Mouse (Mus musculus): ENCODE measurements around the gene Lyst. TPM values are rescaled to one million over a fixed set of nuclear protein-coding genes. Genes with fewer than 3 reads are reported as not detected.
A peak's percentile ranks its signal among the peaks of the same experiment; 100 is the strongest.

Gene Lyst
- polyA plus RNA-seq, 2 experiments = 4.1 to 4.7 TPM

DNA sequence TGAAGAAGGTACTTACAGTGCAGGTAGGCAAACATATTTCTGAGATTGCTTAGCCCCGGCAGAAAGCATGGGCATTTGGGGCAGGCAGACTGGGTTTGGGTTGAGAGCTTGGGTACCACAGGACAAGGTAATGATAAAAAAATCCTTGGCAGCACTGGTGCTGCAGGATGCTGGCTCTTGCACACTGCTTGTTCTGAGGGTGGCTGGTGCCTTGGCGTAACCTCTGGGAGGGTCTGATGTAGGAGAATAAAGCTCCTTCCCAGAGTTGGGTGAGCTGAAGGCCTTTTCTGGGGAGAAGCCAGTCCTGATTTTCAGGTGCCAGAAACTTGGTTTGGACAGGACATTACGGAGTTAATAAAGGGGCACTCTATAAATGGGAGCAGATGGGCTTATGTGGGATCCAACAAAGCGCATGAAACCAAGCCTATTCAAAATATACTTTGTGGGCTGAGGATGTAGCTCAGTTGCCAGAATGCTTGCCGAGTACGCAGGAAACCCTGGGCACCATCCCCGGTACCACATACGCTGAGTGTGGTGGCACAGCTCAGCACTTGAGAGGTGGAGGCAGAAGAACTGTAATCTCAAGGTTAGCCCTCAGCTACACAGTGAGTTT lies 15.8 kb upstream of the Lyst start:
- DNase-seq (ENCODE audit: low spot score) = no peak
- no peak overlapping the region for H3K4me2 ChIP-seq (replicated peaks; ENCODE audit: low read depth, low read length, severe bottlenecking)
- H3K4me3 ChIP-seq (replicated peaks; ENCODE audit: low read length) = no peak overlapping the region
- no peaks in the 10 kb centered on the region for H3K36me3 ChIP-seq (ENCODE audit: control insufficient read depth, insufficient read depth, low read length)
- no peak overlapping the region for H3K9ac ChIP-seq (ENCODE audit: low read depth, low read length, severe bottlenecking)
- no peak for ATAC-seq (ENCODE audit: low FRiP score, low read depth)
- 70% methylated on average over 8 of the region's 8 CpGs for WGBS
- H3K27me3 ChIP-seq (ENCODE audit: control insufficient read depth, insufficient read depth, low read length) = no peaks in the 10 kb centered on the region
- TF ChIP-seq POLR2A (IDR thresholded peaks at IDR 0.05; ENCODE audit: borderline replicate concordance, extremely low read depth, insufficient read depth, insufficient read length) = no peak
- H3K9me3 ChIP-seq (ENCODE audit: control insufficient read depth, low read length) = no peaks in the 10 kb centered on the region
- 0 out of 2 replicates have a peak, but pooled peaks cover 2% of the 10 kb centered on the region for H3K4me1 ChIP-seq (ENCODE audit: control insufficient read depth, insufficient read depth, low read length)
- no peak overlapping the region for H3K27ac ChIP-seq (replicated peaks; ENCODE audit: low read depth, low read length)

DNA sequence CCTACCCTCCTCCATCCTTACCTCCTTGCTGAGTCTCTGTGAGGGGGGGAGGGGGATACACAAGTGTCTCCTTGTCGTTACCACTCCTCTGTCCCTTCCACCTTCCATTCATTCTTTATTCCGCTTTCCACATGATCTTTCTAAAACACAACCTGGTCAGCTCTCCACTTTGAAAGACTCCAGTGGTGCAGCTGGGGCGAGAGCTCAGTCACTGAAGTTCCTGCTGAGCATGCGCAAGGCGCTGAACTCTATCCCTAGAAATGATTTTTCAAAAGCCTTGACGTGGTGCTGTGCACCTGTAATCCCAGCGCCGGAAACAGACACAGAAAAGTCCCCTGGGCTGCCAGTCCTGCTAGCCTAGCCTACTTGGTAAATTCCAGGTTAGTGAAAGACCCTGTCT lies 15.1 kb upstream of the Lyst start:
- DNase-seq (ENCODE audit: low spot score) = no peak
- no peaks in the 10 kb centered on the region for H3K36me3 ChIP-seq (ENCODE audit: control insufficient read depth, insufficient read depth, low read length)
- no peak for ATAC-seq (ENCODE audit: low FRiP score, low read depth)
- H3K4me2 ChIP-seq (replicated peaks; ENCODE audit: low read depth, low read length, severe bottlenecking) = no peak overlapping the region
- no peaks in the 10 kb centered on the region for H3K27me3 ChIP-seq (ENCODE audit: control insufficient read depth, insufficient read depth, low read length)
- WGBS = 78% methylated on average over 8 of the region's 8 CpGs
- H3K9ac ChIP-seq (ENCODE audit: low read depth, low read length, severe bottlenecking) = no peak overlapping the region
- TF ChIP-seq POLR2A (IDR thresholded peaks at IDR 0.05; ENCODE audit: borderline replicate concordance, extremely low read depth, insufficient read depth, insufficient read length) = no peak
- H3K4me3 ChIP-seq (replicated peaks; ENCODE audit: low read length) = no peak overlapping the region
- no peak overlapping the region for H3K27ac ChIP-seq (replicated peaks; ENCODE audit: low read depth, low read length)
- H3K9me3 ChIP-seq (ENCODE audit: control insufficient read depth, low read length) = no peaks in the 10 kb centered on the region
- H3K4me1 ChIP-seq (ENCODE audit: control insufficient read depth, insufficient read depth, low read length) = 0 out of 2 replicates have a peak, but pooled peaks cover 2% of the 10 kb centered on the region

DNA sequence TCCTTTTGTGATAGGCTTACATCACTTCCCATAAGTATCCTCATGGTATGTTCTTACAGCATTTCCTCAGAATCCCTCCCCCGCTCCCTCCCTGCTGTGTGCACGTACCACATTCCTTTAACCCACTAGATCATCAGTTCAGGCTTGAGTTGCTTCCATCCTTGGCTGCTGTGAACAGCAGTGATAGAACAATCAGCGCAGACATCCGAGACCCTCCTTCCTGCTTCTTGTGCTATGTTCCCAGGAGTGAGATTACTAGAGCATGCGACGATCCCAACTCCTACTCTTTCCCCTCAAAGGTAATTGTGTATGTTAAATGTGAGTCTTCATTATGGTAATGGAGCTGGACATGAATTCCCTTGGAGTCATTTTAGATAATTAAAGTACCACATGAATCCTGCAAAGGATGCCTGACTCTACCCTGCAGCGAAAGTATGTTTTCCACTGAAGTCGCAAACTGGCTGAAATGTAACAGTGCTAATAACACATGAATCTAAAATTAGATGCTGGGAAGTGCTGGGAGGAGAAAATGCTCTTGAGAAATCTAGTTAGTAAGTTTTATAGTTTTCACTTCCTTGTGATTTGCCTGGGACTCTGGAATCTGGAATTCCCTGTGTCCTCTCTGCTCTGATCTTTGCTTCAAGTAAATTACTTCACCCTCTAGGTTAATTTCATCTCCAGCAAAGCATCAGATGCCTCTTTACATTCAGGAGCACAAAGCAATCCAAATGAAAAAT lies 13.6 kb upstream of the Lyst start:
- H3K4me2 ChIP-seq (replicated peaks; ENCODE audit: low read depth, low read length, severe bottlenecking) = no peak overlapping the region
- H3K9me3 ChIP-seq (ENCODE audit: control insufficient read depth, low read length) = no peaks in the 10 kb centered on the region
- no peak overlapping the region for H3K27ac ChIP-seq (replicated peaks; ENCODE audit: low read depth, low read length)
- peak; percentile 53 for ATAC-seq (ENCODE audit: low FRiP score, low read depth)
- DNase-seq (ENCODE audit: low spot score) = peak; percentile 37
- no peak overlapping the region for H3K4me3 ChIP-seq (replicated peaks; ENCODE audit: low read length)
- 0 out of 2 replicates have a peak, but pooled peaks cover 2% of the 10 kb centered on the region for H3K4me1 ChIP-seq (ENCODE audit: control insufficient read depth, insufficient read depth, low read length)
- H3K27me3 ChIP-seq (ENCODE audit: control insufficient read depth, insufficient read depth, low read length) = no peaks in the 10 kb centered on the region
- H3K9ac ChIP-seq (ENCODE audit: low read depth, low read length, severe bottlenecking) = no peak overlapping the region
- no peak for TF ChIP-seq POLR2A (IDR thresholded peaks at IDR 0.05; ENCODE audit: borderline replicate concordance, extremely low read depth, insufficient read depth, insufficient read length)
- WGBS = 46% methylated on average over 8 of the region's 8 CpGs
- H3K36me3 ChIP-seq (ENCODE audit: control insufficient read depth, insufficient read depth, low read length) = no peaks in the 10 kb centered on the region

DNA sequence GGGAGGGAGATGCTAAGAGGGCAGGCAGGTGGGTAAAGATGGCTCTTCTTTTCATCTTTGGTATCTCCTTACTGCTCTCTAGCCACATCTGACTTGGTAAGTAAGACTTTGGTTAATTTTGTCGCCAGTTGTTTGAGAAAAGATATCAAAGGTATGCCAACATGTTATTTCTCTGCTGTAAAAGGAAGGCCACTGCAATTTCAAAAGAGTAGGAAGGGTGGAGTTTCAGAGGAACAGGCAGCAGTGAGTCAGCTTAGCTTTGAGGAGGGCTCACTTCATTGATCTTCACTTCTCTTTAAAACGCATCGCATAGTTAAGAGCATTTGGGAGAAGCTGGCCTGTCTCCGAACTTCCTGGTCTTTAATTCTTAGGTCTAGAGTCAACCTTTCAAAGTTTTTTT lies 8.2 kb upstream of the Lyst start:
- WGBS = 71% methylated on average over 4 of the region's 4 CpGs
- Histone ChIP-seq H3K9me3 (ENCODE audit: control insufficient read depth, low read length) (no peaks in the 10 kb centered on the region), H3K4me1 (ENCODE audit: control insufficient read depth, insufficient read depth, low read length) (no peaks in the 10 kb centered on the region), H3K36me3 (ENCODE audit: control insufficient read depth, insufficient read depth, low read length) (no peaks in the 10 kb centered on the region), H3K4me3 (replicated peaks; ENCODE audit: low read length) (no peak overlapping the region), H3K9ac (ENCODE audit: low read depth, low read length, severe bottlenecking) (no peak overlapping the region), H3K27ac (replicated peaks; ENCODE audit: low read depth, low read length) (no peak overlapping the region), H3K27me3 (ENCODE audit: control insufficient read depth, insufficient read depth, low read length) (no peaks in the 10 kb centered on the region), H3K4me2 (replicated peaks; ENCODE audit: low read depth, low read length, severe bottlenecking) (no peak overlapping the region)
- TF ChIP-seq POLR2A (IDR thresholded peaks at IDR 0.05; ENCODE audit: borderline replicate concordance, extremely low read depth, insufficient read depth, insufficient read length) = no peak
- DNase-seq (ENCODE audit: low spot score) (no peak), ATAC-seq (ENCODE audit: low FRiP score, low read depth) (no peak)

DNA sequence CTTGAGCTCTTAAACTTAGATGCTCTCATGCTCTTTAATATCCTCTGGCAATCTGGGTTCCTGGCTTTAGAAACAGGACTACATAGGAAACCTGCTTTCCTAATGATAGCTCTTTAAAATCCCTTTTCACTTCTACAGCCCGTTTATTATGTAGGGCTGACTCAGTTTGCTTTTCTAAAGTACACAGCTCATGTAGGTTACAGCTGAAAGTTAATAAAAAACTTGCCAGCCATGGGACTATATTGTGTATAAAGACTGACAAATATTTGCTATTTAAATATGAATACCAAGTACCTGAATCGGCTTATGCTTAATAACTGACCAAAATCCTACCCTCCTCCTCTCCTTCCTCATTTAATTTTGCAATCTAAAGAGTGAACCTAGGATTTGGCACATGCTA lies 6.7 kb upstream of the Lyst start:
- Histone ChIP-seq H3K4me1 (ENCODE audit: control insufficient read depth, insufficient read depth, low read length) (no peaks in the 10 kb centered on the region), H3K4me3 (replicated peaks; ENCODE audit: low read length) (no peak overlapping the region), H3K36me3 (ENCODE audit: control insufficient read depth, insufficient read depth, low read length) (no peaks in the 10 kb centered on the region), H3K4me2 (replicated peaks; ENCODE audit: low read depth, low read length, severe bottlenecking) (no peak overlapping the region), H3K27me3 (ENCODE audit: control insufficient read depth, insufficient read depth, low read length) (no peaks in the 10 kb centered on the region), H3K9me3 (ENCODE audit: control insufficient read depth, low read length) (no peaks in the 10 kb centered on the region), H3K9ac (ENCODE audit: low read depth, low read length, severe bottlenecking) (no peak overlapping the region), H3K27ac (replicated peaks; ENCODE audit: low read depth, low read length) (no peak overlapping the region)
- ATAC-seq (ENCODE audit: low FRiP score, low read depth) = no peak
- no peak for DNase-seq (ENCODE audit: low spot score)
- 62% methylated on average over 2 of the region's 2 CpGs for WGBS
- TF ChIP-seq POLR2A (IDR thresholded peaks at IDR 0.05; ENCODE audit: borderline replicate concordance, extremely low read depth, insufficient read depth, insufficient read length) = no peak

Data from limb, embryonic 14.5 days (tissue).